Mouse (Mus musculus) lung, adult 2 months (tissue): ENCODE data around the gene Pik3c2a. TPM values are rescaled to one million over a fixed set of nuclear protein-coding genes. Genes with fewer than 3 reads are reported as not detected.

Experiments
- DNase-seq: peaks from one replicate; pipeline ENCODE4 v3.0.0; 2022
- H3K4me1 ChIP-seq: fragments of 200-500 bp; 2 replicates; pipeline ENCODE4 v1.6.1; 2011; ENCODE audit warnings: low read length; ENCODE audit not compliant: control insufficient read depth, insufficient read depth
- H3K4me3 ChIP-seq: fragments of 200-500 bp; replicated peaks from 2 replicates; pipeline ENCODE3; 2011; ENCODE audit warnings: low read depth, mild to moderate bottlenecking, control low read depth, low read length; ENCODE audit errors: extremely low read depth
- CTCF ChIP-seq: fragments of 200-500 bp; IDR thresholded peaks from 2 replicates; pipeline ENCODE4 v1.5.1; 2011; ENCODE audit warnings: mild to moderate bottlenecking, low read length, control low read depth; ENCODE audit not compliant: insufficient read depth
- POLR2A ChIP-seq: fragments of 200-500 bp; IDR thresholded peaks from 2 replicates; pipeline ENCODE4 v1.6.1; 2011; ENCODE audit warnings: low read depth, mild to moderate bottlenecking, control low read depth, low read length, borderline replicate concordance; ENCODE audit errors: extremely low read depth
- WGBS: fragments of 180-500 bp; shearing (Covaris S2); methylation state at CpG from one replicate; pipeline ENCODE4 v1.1.7; 2018; 5-methylcytosine and 5-hydroxymethylcytosine counted together
- polyA plus RNA-seq: library from polyadenylated mRNA; depleted of rRNA; stranded (reverse); fragments of >200 nt; gene quantifications from 2 replicates; pipeline ENCODE4 v1.2.3, GENCODE M21; 2012

Pik3c2a gene
- polyA plus RNA-seq, 1 experiment, result 5.5 TPM

DNA sequence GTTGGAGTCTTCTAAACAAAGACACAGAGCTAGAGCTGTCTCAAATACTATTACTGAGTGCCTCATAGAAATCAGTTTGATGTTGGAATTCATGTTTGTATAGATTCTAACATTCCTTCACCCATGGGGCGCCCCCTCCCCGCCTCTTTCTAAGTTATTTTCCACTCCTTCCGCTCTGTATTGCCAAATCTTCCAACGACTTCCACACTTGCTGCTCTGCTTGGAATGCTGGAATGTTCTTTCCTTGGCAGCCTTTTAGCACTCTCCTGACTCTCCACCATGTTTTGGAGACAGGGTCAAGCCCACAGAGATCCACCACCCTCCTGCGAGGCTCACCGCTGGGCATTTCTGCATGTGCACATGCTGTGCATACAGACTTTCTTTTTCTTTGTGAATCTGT lies 14.1 kb upstream of the Pik3c2a start:
- DNase-seq, result no peak

DNA sequence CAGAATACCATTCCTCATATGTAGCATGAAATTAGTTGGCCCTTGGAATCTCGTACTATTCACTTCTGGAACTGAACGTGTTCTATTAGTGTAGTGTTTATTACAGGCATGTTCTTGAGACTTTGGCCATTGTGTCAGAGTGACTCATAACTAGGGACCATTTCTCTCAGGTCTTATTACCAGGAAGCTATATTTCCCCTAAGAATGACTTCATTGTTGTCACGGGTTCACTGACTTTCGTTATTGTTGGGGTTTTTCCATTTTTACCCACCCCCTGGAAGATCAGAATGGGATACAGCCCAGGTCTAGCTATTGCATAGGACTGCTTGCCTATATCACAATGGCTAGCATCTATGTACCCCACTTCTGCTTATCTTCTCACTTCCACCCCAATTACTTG lies 13.7 kb upstream of the Pik3c2a start:
- 29% methylated on average over 4 of the region's 4 CpGs for WGBS
- no peak for DNase-seq
- H3K4me1 ChIP-seq, result peaks cover 5% of the 10 kb centered on the region; the same call in 1 of the 2 replicates
- no peak overlapping the region for H3K4me3 ChIP-seq
- TF ChIP-seq CTCF, result no peak
- no peak for TF ChIP-seq POLR2A

More for the DNA sequence above, 14.1 kb upstream of the Pik3c2a start:
- WGBS, result 39% methylated on average over 6 of the region's 6 CpGs
- H3K4me3 ChIP-seq, result no peak overlapping the region
- H3K4me1 ChIP-seq, result peaks cover 5% of the 10 kb centered on the region; the same call in 1 of the 2 replicates
- TF ChIP-seq POLR2A (no peak), CTCF (no peak)

DNA sequence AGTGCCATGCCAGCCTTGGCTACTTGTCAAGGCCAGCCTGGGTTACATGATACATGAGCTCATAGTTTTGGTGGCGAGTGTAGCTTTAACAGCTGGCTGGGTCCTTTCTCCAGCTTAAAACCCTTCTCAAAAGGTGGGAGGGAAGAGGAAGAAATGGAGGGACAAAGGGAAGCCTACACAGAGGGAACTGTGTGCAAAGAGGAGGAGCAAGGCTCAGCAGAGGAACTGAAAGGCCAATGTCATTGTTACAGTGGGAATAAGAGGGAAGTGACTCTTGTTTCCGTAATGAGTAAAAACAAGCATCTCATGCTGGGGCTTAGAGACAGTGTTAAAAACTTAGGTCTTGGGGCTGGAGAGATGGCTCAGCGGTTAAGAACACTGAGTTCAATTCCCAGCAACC lies 3.4 kb upstream of the Pik3c2a start:
- no peak overlapping the region for H3K4me3 ChIP-seq
- TF ChIP-seq CTCF (no peak), POLR2A (no peak)
- DNase-seq, result no peak

DNA sequence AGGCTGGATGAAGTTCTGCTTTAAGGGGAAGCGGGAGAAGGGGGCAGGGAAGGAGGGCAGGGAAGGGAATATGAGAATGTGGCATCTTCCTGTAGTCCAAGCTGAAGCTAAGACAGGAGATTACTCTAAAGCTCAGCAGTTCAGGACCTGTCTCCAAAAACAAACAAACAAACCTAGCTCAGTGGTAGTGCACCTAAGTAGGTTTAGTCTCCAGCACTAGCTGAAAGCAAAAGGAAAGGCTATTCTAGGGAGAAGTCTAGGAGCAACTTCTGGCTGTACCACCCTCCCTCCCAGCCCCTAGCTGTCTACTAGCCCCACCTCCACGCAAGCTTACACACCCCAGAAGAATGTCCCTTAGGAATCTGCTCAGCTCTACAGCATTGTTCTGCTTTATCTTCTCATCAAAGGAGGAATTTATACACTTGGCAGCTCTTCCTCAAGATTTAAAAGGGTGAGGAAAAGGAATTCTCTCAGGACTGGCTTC lies 1.1 kb upstream of the Pik3c2a start:
- peak overlapping the region; percentile 68 for H3K4me3 ChIP-seq
- peak; percentile 45 for DNase-seq
- peaks cover 8% of the 10 kb centered on the region for H3K4me1 ChIP-seq
- WGBS, result 8% methylated on average over 2 of the region's 2 CpGs
- no peak for TF ChIP-seq CTCF
- TF ChIP-seq POLR2A, result peak; percentile 74; the same call in 1 of the 2 replicates

More for the DNA sequence above, 3.4 kb upstream of the Pik3c2a start:
- WGBS, result 73% methylated on average over 3 of the region's 3 CpGs
- H3K4me1 ChIP-seq, result peaks cover 6% of the 10 kb centered on the region

DNA sequence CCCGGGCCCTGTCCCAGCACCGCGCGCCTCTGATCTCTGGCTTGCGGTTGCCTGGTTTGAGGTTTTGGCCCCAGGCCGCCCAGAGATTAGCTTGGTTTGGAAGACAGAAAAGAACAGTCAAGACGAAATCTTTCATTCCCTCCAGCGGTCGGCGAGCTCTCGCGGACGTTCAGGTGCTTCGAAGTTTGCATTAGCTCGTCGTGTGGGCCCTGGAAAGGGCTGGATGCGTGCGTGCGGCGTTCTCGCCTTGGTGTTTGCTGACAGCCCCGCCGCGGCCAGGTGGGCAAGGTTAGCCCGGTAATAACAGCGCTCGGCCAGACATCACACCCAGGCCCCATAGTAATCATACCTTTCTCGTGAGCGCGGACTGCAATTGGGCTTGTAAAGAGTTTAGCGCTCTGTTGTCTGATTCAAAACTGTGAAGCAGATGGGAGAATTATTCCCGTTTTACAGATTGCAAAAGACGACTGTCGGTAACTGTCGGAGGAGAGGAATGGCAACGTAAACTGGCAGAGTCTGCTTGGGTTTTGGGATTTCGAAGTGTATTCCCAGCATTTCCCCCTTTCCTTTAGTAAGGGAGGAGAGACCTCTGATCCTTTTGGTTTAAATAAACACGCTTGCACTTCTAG lies 562 bp upstream of the Pik3c2a start:
- peaks cover 8% of the 10 kb centered on the region for H3K4me1 ChIP-seq
- peak overlapping the region; percentile 68 for H3K4me3 ChIP-seq
- TF ChIP-seq POLR2A (peak; percentile 19; the same call in 1 of the 2 replicates), CTCF (no peak)
- under 1% methylated on average over 38 of the region's 38 CpGs for WGBS
- peak; percentile 70 for DNase-seq

DNA sequence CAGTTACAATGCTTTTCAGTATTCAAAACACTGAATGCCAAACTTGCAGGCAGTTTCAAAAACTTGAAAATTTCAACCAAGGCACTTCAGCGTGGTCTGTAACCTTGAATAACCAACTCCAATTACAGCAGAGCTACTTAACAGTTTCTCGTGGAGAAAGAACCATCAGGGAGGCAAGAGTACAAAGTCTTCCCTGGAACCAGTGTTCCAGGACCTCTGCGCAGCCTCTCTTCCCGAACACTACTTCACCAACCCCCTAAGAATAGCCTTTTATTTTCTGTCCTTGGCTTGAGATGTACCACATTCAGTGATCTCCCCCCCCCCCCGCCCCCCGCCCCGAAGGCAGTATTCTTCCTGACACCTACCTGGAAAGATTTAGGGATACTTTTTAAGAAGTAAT lies 1.0 kb downstream of the Pik3c2a start:
- TF ChIP-seq POLR2A (no peak), CTCF (no peak)
- WGBS, result 15% methylated on average over 7 of the region's 7 CpGs
- Histone ChIP-seq H3K4me3 (peak overlapping the region; percentile 68), H3K4me1 (peaks cover 8% of the 10 kb centered on the region)
- DNase-seq, result no peak

DNA sequence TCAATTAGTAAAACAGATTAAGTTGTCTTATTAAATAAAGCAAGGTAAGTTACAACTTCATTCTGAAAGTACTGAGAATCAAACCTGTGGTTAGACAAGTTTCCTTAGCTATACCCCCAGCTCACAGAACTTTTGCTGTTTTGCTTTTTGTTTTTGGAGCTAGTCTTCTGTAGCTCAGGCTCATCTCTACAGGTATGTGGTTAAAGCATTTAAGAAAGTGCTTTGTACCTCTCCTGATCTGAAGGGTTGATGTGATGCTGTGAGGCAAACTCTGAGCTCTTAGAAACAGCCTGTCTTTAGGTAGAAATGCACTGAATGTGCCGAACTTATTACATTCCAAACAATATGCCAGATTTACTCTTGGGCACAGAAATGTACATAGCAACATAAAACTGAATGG lies 1.9 kb downstream of the Pik3c2a start:
- Histone ChIP-seq H3K4me1 (peaks cover 8% of the 10 kb centered on the region), H3K4me3 (no peak overlapping the region)
- no peak for DNase-seq
- WGBS, result 52% methylated on average over 1 of the region's 1 CpGs
- TF ChIP-seq POLR2A (no peak), CTCF (no peak)

DNA sequence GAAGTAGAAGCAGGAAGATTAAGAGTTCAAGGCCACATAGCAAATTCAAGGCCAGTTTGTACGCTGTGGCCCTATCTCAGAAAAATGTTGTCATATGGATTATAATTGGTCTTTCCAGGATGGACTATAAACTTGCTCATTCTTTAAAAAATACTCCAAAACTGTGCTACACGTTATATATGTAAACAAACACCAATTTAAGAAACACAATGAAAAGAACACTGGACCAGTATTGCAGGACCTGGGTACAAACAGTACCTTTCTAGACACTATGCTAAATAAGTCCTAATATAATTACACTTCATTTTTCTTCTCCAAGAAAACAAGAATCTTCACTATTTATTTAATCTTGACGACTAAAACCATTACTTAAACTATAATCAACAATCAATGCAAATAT lies 11.6 kb downstream of the Pik3c2a start:
- no peaks in the 10 kb centered on the region for H3K4me1 ChIP-seq
- no peak for DNase-seq
- TF ChIP-seq POLR2A, result no peak
- no peak for TF ChIP-seq CTCF
- 51% methylated on average over 3 of the region's 3 CpGs for WGBS
- H3K4me3 ChIP-seq, result no peak overlapping the region

DNA sequence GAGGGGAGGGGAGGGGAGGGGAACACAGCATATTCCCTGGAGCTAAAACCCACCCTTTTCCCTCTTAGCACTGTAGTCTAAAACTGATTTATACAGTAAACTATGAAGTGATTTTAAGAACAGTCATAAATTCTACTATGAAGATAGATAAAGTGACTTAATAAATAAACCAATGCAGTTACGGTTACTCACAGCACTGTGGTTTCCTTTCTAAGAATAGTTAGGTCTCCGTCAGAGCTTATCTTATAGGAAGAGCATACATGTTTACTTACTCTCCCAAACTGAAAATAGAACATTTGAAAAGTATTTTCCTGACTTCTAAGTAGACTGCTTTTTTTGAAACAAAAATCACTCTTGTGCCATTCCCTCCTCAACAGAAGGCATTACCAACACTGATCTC lies 12.3 kb downstream of the Pik3c2a start:
- 28% methylated on average over 2 of the region's 2 CpGs for WGBS
- Histone ChIP-seq H3K4me3 (no peak overlapping the region), H3K4me1 (no peaks in the 10 kb centered on the region)
- DNase-seq, result no peak
- TF ChIP-seq CTCF, result no peak
- no peak for TF ChIP-seq POLR2A

DNA sequence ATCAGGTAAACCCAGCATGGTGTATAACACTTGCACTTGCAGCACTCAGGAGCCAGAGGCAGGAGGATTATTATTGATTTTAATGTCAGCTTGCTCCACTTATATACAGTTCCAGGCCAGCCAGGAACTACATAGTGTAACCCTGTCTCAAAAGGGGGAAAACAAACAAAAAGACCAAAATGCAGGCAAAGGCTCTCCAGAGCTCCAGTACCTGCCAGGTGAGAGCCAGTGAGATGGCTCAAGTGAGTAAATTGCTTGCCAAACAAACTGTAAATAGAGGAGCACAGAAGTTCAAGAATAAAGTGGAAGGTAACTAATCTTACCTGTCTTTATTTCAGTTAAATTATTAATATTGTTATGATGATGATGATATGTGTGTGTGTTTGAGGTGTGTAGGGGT lies 16.0 kb downstream of the Pik3c2a start:
- DNase-seq, result no peak
- TF ChIP-seq POLR2A (no peak), CTCF (no peak)
- Histone ChIP-seq H3K4me1 (no peaks in the 10 kb centered on the region), H3K4me3 (no peak overlapping the region)

DNA sequence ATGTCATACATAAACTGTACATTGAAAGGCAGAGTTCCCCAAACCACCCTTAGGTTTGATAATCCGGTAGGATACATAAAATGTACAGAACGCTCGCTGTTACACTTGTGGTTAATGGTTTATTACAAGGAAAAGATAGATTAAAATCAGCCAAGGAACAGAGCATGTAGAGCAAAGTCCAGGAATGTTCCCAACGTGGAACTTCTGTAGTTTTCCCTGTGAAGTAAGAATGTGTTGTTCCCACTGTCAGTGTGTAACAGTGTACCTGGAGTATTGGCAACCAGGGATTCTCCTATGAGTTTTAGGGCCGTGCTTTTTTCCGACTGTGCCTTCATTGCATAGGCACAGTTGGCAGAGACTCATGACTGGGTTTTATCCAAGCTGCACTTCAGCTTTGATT lies 17.5 kb downstream of the Pik3c2a start:
- no peak for TF ChIP-seq POLR2A
- TF ChIP-seq CTCF, result no peak
- no peak for DNase-seq
- H3K4me3 ChIP-seq, result no peak overlapping the region
- H3K4me1 ChIP-seq, result no peaks in the 10 kb centered on the region
- 73% methylated on average over 6 of the region's 6 CpGs for WGBS
